In genomic region chr14:25614684-25615083, GRCm38 (mm10) we compare ENCODE assay signal across 9 mouse cellular contexts.
DNase-seq lines count a peak whose midpoint lies in the region; ATAC-seq lines count a peak whose summit lies in the region.
"Had no signal": no experiment of that assay in that cellular context is flagged by ENCODE, and none has a peak within 500 bp of the region (broad histone marks: within the 10 kb centered on the region; RNA-seq: fewer than 3 reads in every experiment).

No protein-coding gene starts in this region.

- peak overlapping the region; percentile 30; the same call in 1 of the 2 replicates for H3K9ac ChIP-seq in heart, embryonic 12.5 days
- no peak overlapping the region for H3K9ac ChIP-seq in lung, embryonic 15.5 days

- H3K27ac ChIP-seq in heart, embryonic 12.5 days (ENCODE audit: poor library complexity, severe bottlenecking) = 0 out of 2 replicates have a peak overlapping the region, but pooled peaks have one; percentile 0
- H3K27ac ChIP-seq in lung, embryonic 15.5 days = peak overlapping the region; percentile 26; the same call in 1 of the 2 replicates

- no peaks in the 10 kb centered on the region for H3K9me3 ChIP-seq in heart, embryonic 12.5 days (replicated peaks)
- no peaks in the 10 kb centered on the region for H3K9me3 ChIP-seq in lung, embryonic 15.5 days

- ATAC-seq in heart, embryonic 12.5 days (ENCODE audit: insufficient number of reproducible peaks, low FRiP score) = no peak
- ATAC-seq in lung, embryonic 15.5 days (ENCODE audit: borderline replicate concordance, extremely low read depth, low FRiP score, low TSS enrichment) = peak; percentile 41; the same call in 1 of the 2 replicates

- H3K4me1 ChIP-seq in heart, embryonic 12.5 days (replicated peaks) = peaks cover 87% of the 10 kb centered on the region
- peaks cover 57% of the 10 kb centered on the region for H3K4me1 ChIP-seq in lung, embryonic 15.5 days

- H3K27me3 ChIP-seq in heart, embryonic 12.5 days (replicated peaks) = no peaks in the 10 kb centered on the region
- H3K27me3 ChIP-seq in lung, embryonic 15.5 days = no peaks in the 10 kb centered on the region
- H3K27me3 ChIP-seq in splenic B cell, adult 2 months (ENCODE audit: control insufficient read depth, insufficient read depth, low read length, poor library complexity, severe bottlenecking) = no peaks in the 10 kb centered on the region

- no peak for DNase-seq in heart, adult 8-10 months (ENCODE audit: low spot score)
- DNase-seq in spleen, adult 18-20 months = peak; percentile 47 to 54
- no peak for DNase-seq in spleen, postnatal 14 days (ENCODE audit: low spot score in 2 of 2)
- DNase-seq in splenic B cell, adult 2 months (ENCODE audit: low read depth, low spot score) = peak; percentile 59
- DNase-seq in frontal cortex, adult 2 months (ENCODE audit: extremely low spot score in 1 of 2, low spot score in 1 of 2) = no peak
- no peak for DNase-seq in urinary bladder, postnatal 10 days (ENCODE audit: low spot score)
- DNase-seq: gastrocnemius, postnatal 14 days had no signal

- no peak overlapping the region for H3K4me3 ChIP-seq in heart, embryonic 12.5 days
- H3K4me3 ChIP-seq in lung, embryonic 15.5 days = no peak overlapping the region

- peaks cover 29% of the 10 kb centered on the region for H3K36me3 ChIP-seq in heart, embryonic 12.5 days
- H3K36me3 ChIP-seq in lung, embryonic 15.5 days = no peaks in the 10 kb centered on the region
- no peaks in the 10 kb centered on the region; the same call in 1 of the 2 replicates for H3K36me3 ChIP-seq in splenic B cell, adult 2 months (ENCODE audit: control insufficient read depth, insufficient read depth, low read length, poor library complexity, severe bottlenecking)

- no peak overlapping the region for H3K4me2 ChIP-seq in heart, embryonic 12.5 days
- no peak overlapping the region for H3K4me2 ChIP-seq in lung, embryonic 15.5 days

- WGBS in heart, embryonic 12.5 days = 57% methylated on average over 5 of the region's 5 CpGs
- 53% methylated on average over 5 of the region's 5 CpGs for WGBS in lung, embryonic 15.5 days

Comparison
In these comparisons a context has a peak if more than half of its experiments do, and no peak if none do; other contexts are left out.
1. DNase-seq: peak in spleen, adult 18-20 months (2 of 2) and splenic B cell, adult 2 months (single experiment); none in heart, adult 8-10 months (single experiment), spleen, postnatal 14 days (0 of 2), frontal cortex, adult 2 months (0 of 2) and urinary bladder, postnatal 10 days (single experiment).